Mouse (Mus musculus) heart, embryonic 14.5 days (tissue): ENCODE results near the gene Mdfi. TPM values are rescaled to one million over a fixed set of nuclear protein-coding genes. Genes with fewer than 3 reads are reported as not detected.

Experiments used
- ATAC-seq: fragments of 200-750 bp; cut with Nextera tagmentation; 2 replicates; pipeline ENCODE4 v1.8.0; 2017; ENCODE audit warnings: low read depth, moderate TSS enrichment; ENCODE audit not compliant: insufficient number of reproducible peaks, insufficient read depth, low FRiP score
- H3K27ac ChIP-seq, 2 experiments: fragments of 200-500 bp in 1 of 2; fragments of 300-500 bp in 1 of 2; sonication (generic) in 1 of 2; replicated peaks in 1 of 2; 2 replicates each; pipeline ENCODE4 v1.5.1; 2012 to 2014; ENCODE audit warnings: low read depth in 2 of 2, low read length in 2 of 2, control low read depth in 1 of 2, mild to moderate bottlenecking in 1 of 2, mixed read lengths in 1 of 2; ENCODE audit not compliant: control insufficient read depth in 1 of 2, insufficient read depth in 1 of 2
- H3K27me3 ChIP-seq: fragments of 300-500 bp; sonication (generic); 2 replicates; pipeline ENCODE4 v1.6.1; 2014; ENCODE audit warnings: mild to moderate bottlenecking, low read length, control low read depth; ENCODE audit not compliant: control insufficient read depth, insufficient read depth
- H3K36me3 ChIP-seq: fragments of 300-500 bp; sonication (generic); 2 replicates; pipeline ENCODE4 v1.6.1; 2014; ENCODE audit warnings: mild to moderate bottlenecking, control low read depth, low read length, mixed read lengths; ENCODE audit not compliant: control insufficient read depth, insufficient read depth
- H3K4me1 ChIP-seq, 2 experiments: fragments of 200-500 bp in 1 of 2; fragments of 300-500 bp in 1 of 2; sonication (generic) in 1 of 2; 2 replicates each; pipeline ENCODE4 v1.6.1; 2012 to 2014; ENCODE audit warnings: low read length in 2 of 2, control low read depth in 1 of 2, mixed read lengths in 1 of 2; ENCODE audit not compliant: control insufficient read depth in 2 of 2, insufficient read depth in 2 of 2
- H3K4me2 ChIP-seq: fragments of 300-500 bp; sonication (generic); 2 replicates; pipeline ENCODE4 v1.6.1; 2014; ENCODE audit warnings: mild to moderate bottlenecking, low read length
- H3K4me3 ChIP-seq, 2 experiments: fragments of 200-500 bp in 1 of 2; fragments of 300-500 bp in 1 of 2; sonication (generic) in 1 of 2; 2 replicates each; pipeline ENCODE4 v1.5.1; 2012 to 2014; ENCODE audit warnings: low read length in 2 of 2, mild to moderate bottlenecking in 2 of 2, control low read depth in 1 of 2, low read depth in 1 of 2, moderate library complexity in 1 of 2; ENCODE audit not compliant: control insufficient read depth in 1 of 2, insufficient read depth in 1 of 2
- H3K9ac ChIP-seq: fragments of 300-500 bp; sonication (generic); 2 replicates; pipeline ENCODE4 v1.6.1; 2014; ENCODE audit warnings: mild to moderate bottlenecking, low read length
- H3K9me3 ChIP-seq: fragments of 300-500 bp; sonication (generic); 2 replicates; pipeline ENCODE4 v1.6.1; 2016; ENCODE audit warnings: low read length, control low read depth; ENCODE audit not compliant: control insufficient read depth
- WGBS: fragments of 180-500 bp; shearing (Covaris S2); extraction: QIAGEN DNeasy Blood & Tissue Kit; methylation state at CpG from one replicate; pipeline ENCODE4 v1.1.7; 2014; 5-methylcytosine and 5-hydroxymethylcytosine counted together
- polyA plus RNA-seq: library from polyadenylated mRNA; unstranded; fragments of >200 nt; fragmentation: Nextera tagmentation; extraction: Ambion mirVana; gene quantifications from 2 replicates; pipeline ENCODE4 v1.2.1, GENCODE M21; 2014

Mdfi gene
- polyA plus RNA-seq, 1 experiment from 2014 or later = 26.3 TPM

- WGBS = 0% methylated on average over 42 of the region's 45 CpGs
- Histone ChIP-seq H3K27ac (peak overlapping the region; percentile 71 to 83), H3K9ac (peak overlapping the region; percentile 88), H3K4me3 (peak overlapping the region; percentile 80 to 91), H3K4me1 (peaks cover 23 to 41% of the 10 kb centered on the region in 2 experiments), H3K4me2 (peak overlapping the region; percentile 91), H3K27me3 (no peaks in the 10 kb centered on the region), H3K9me3 (no peaks in the 10 kb centered on the region), H3K36me3 (peaks cover 21% of the 10 kb centered on the region)
- peak; percentile 73 for ATAC-seq
Measured at GRCm38 (mm10) chr17:47833029-47833627, 1.4 kb downstream of the Mdfi start.

GRCm38 (mm10) chr17:47832501-47833028, 1.9 kb downstream of the Mdfi start:
- Histone ChIP-seq H3K9me3 (no peaks in the 10 kb centered on the region), H3K4me2 (peak overlapping the region; percentile 91), H3K27me3 (no peaks in the 10 kb centered on the region), H3K27ac (peak overlapping the region; percentile 71 to 83), H3K9ac (peak overlapping the region; percentile 88), H3K36me3 (peaks cover 25% of the 10 kb centered on the region), H3K4me1 (peaks cover 20 to 37% of the 10 kb centered on the region in 2 experiments), H3K4me3 (peak overlapping the region; percentile 80 to 91)
- 11% methylated on average over 17 of the region's 17 CpGs for WGBS
- peak; percentile 15 for ATAC-seq

- peak overlapping the region; percentile 33 to 83; a peak in 1 of 4 replicates for H3K27ac ChIP-seq
- peak overlapping the region; percentile 91 for H3K4me2 ChIP-seq
- no peaks in the 10 kb centered on the region for H3K27me3 ChIP-seq
- ATAC-seq = no peak
- H3K9ac ChIP-seq = peak overlapping the region; percentile 88
- H3K36me3 ChIP-seq = peaks cover 31% of the 10 kb centered on the region
- no peaks in the 10 kb centered on the region for H3K9me3 ChIP-seq
- 59% methylated on average over 5 of the region's 5 CpGs for WGBS
- peaks cover 20 to 35% of the 10 kb centered on the region in 2 experiments for H3K4me1 ChIP-seq
- H3K4me3 ChIP-seq = peak overlapping the region; percentile 80 to 91
Measured at GRCm38 (mm10) chr17:47831772-47832171, 2.7 kb downstream of the Mdfi start.

GRCm38 (mm10) chr17:47831161-47831560, 3.3 kb downstream of the Mdfi start:
- peak overlapping the region; percentile 91 for H3K4me2 ChIP-seq
- no peaks in the 10 kb centered on the region for H3K9me3 ChIP-seq
- H3K27me3 ChIP-seq = no peaks in the 10 kb centered on the region
- ATAC-seq = no peak
- peaks cover 32% of the 10 kb centered on the region for H3K36me3 ChIP-seq
- H3K27ac ChIP-seq = peak overlapping the region; percentile 33 to 83; a peak in 1 of 4 replicates
- H3K4me1 ChIP-seq = peaks cover 20 to 35% of the 10 kb centered on the region in 2 experiments
- H3K4me3 ChIP-seq = peak overlapping the region; percentile 80 to 91
- WGBS = 36% methylated on average over 9 of the region's 9 CpGs
- peak overlapping the region; percentile 88 for H3K9ac ChIP-seq

DNA sequence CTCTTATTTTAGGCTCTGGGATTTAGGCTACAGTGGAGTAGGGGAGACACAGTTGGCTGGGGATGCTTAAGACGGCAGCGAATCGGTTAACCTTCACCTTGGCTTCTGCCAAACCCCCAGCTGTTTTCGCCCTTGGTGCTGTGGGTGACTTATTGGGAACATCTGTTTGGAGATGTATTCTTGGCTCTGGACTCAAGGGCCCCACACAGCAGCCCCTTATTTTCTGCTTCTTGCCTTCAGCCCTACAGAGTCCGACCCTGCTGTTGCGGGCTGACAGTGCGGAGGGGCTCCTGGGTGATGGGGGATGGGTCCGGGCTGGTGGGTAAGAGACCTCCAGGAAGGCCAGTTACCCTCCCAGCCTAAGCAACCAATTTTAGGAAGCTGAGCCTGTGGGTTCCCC, 13.2 kb downstream of the Mdfi start:
- ATAC-seq = no peak
- Histone ChIP-seq H3K9ac (no peak overlapping the region), H3K4me1 (no peaks in the 10 kb centered on the region), H3K27ac (no peak overlapping the region), H3K4me3 (no peak overlapping the region), H3K27me3 (no peaks in the 10 kb centered on the region), H3K36me3 (peaks cover 77% of the 10 kb centered on the region), H3K4me2 (no peak overlapping the region), H3K9me3 (no peaks in the 10 kb centered on the region)
- WGBS = 81% methylated on average over 8 of the region's 8 CpGs

- Histone ChIP-seq H3K27ac (no peak overlapping the region), H3K4me1 (peaks cover 3 to 4% of the 10 kb centered on the region in 2 experiments; a peak in 2 of 4 replicates), H3K4me2 (no peak overlapping the region), H3K9me3 (no peaks in the 10 kb centered on the region), H3K27me3 (no peaks in the 10 kb centered on the region), H3K4me3 (no peak overlapping the region), H3K36me3 (peaks cover 80% of the 10 kb centered on the region), H3K9ac (no peak overlapping the region)
- WGBS = 87% methylated on average over 13 of the region's 13 CpGs
- ATAC-seq = no peak
Measured at GRCm38 (mm10) chr17:47818038-47818725, 16.3 kb downstream of the Mdfi start.

DNA sequence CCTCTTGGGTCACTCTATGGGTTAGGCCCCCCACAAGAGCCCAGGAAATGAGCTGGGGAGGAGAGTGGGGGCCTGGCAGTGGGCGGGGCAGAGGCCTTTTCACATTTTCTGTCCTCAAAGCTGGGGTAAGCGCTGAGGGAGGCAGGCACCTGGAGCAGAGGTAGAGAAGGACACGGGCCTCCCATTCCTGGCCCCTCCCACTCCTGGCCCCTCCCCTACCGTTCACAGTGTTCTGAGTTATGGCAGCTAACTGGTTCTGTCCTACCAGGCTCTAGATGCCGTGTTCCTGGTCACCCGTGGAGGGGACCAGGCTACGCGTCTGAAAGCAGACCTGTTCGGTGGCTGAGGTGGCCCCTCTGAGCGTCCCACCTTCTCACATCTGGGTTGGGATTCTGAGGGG, 19.0 kb downstream of the Mdfi start:
- Histone ChIP-seq H3K9ac (no peak overlapping the region), H3K4me2 (no peak overlapping the region), H3K27me3 (no peaks in the 10 kb centered on the region), H3K4me3 (no peak overlapping the region), H3K27ac (no peak overlapping the region), H3K9me3 (no peaks in the 10 kb centered on the region), H3K4me1 (peaks cover 4 to 7% of the 10 kb centered on the region in 2 experiments; a peak in 2 of 4 replicates), H3K36me3 (peaks cover 54% of the 10 kb centered on the region)
- WGBS = 57% methylated on average over 10 of the region's 10 CpGs
- ATAC-seq = no peak
